Mouse (Mus musculus) heart, postnatal 0 days (tissue): ENCODE results near the gene Ddx39b. TPM values are rescaled to one million over a fixed set of nuclear protein-coding genes. Genes with fewer than 3 reads are reported as not detected.

Experiments used
- ATAC-seq: fragments of 200-750 bp; cut with Nextera tagmentation; 2 replicates; pipeline ENCODE4 v1.8.0; 2017; ENCODE audit warnings: low read depth, moderate number of reproducible peaks, moderate library complexity; ENCODE audit not compliant: insufficient read depth
- DNase-seq: peaks from one replicate; pipeline ENCODE4 v3.0.0-alpha.2; 2016; ENCODE audit warnings: low spot score
- H3K27ac ChIP-seq: fragments of 300-500 bp; sonication (generic); 2 replicates; pipeline ENCODE4 v1.5.1; 2014; ENCODE audit warnings: low read depth, mild to moderate bottlenecking
- H3K27me3 ChIP-seq: fragments of 300-500 bp; sonication (generic); 2 replicates; pipeline ENCODE4 v1.6.1; 2014; ENCODE audit warnings: low read length, mixed read lengths; ENCODE audit not compliant: control insufficient read depth, insufficient read depth
- H3K36me3 ChIP-seq: fragments of 300-500 bp; sonication (generic); replicated peaks from 2 replicates; pipeline ENCODE4 v1.6.1; 2014; ENCODE audit warnings: low read length, mixed read lengths; ENCODE audit not compliant: control insufficient read depth, insufficient read depth
- H3K4me1 ChIP-seq: fragments of 300-500 bp; sonication (generic); 2 replicates; pipeline ENCODE4 v1.6.1; 2014; ENCODE audit warnings: antibody characterized with exemption; ENCODE audit not compliant: control insufficient read depth, insufficient read depth
- H3K4me2 ChIP-seq: fragments of 300-500 bp; sonication (generic); 2 replicates; pipeline ENCODE4 v1.6.1; 2014; ENCODE audit warnings: low read depth, mild to moderate bottlenecking, low read length, moderate library complexity
- H3K4me3 ChIP-seq: fragments of 300-500 bp; sonication (generic); 2 replicates; pipeline ENCODE4 v1.5.1; 2014; ENCODE audit warnings: low read depth, low read length
- H3K9ac ChIP-seq: fragments of 300-500 bp; sonication (generic); replicated peaks from 2 replicates; pipeline ENCODE4 v1.6.1; 2014; ENCODE audit warnings: low read depth, low read length, mixed read lengths
- H3K9me3 ChIP-seq: fragments of 300-500 bp; sonication (generic); replicated peaks from 2 replicates; pipeline ENCODE4 v1.6.1; 2016; ENCODE audit warnings: low read length; ENCODE audit not compliant: control insufficient read depth
- CTCF ChIP-seq: IDR thresholded peaks from 2 replicates; pipeline ENCODE4 v1.5.1; 2016; ENCODE audit warnings: antibody characterized with exemption, control low read depth, low read depth
- EP300 ChIP-seq: IDR thresholded peaks from 2 replicates; pipeline ENCODE4 v1.6.1; 2016; ENCODE audit warnings: antibody characterized with exemption, low read depth
- WGBS: fragments of 180-500 bp; shearing (Covaris S2); extraction: QIAGEN DNeasy Blood & Tissue Kit; methylation state at CpG from one replicate; pipeline ENCODE4 v1.1.7; 2014; 5-methylcytosine and 5-hydroxymethylcytosine counted together
- polyA plus RNA-seq: library from polyadenylated mRNA; unstranded; fragments of >200 nt; fragmentation: Nextera tagmentation; extraction: Ambion mirVana; gene quantifications from 2 replicates; pipeline ENCODE4 v1.2.1, GENCODE M21; 2015
- total RNA-seq: library from RNA; depleted of rRNA; stranded (reverse); fragments of >200 nt; gene quantifications from 2 replicates; pipeline ENCODE4 v1.2.3, GENCODE M21; 2014; ENCODE audit warnings: low replicate concordance; rRNA removed

The Ddx39b gene
- 148 and 162 TPM in 2 replicates for total RNA-seq
- 131 TPM in 2 replicates for polyA plus RNA-seq

- H3K27me3 ChIP-seq, result no peaks in the 10 kb centered on the region
- H3K4me3 ChIP-seq, result peak within 1 kb of the TSS; percentile 90
- peak; percentile 87 for ATAC-seq
Measured at GRCm38 (mm10) chr17:35241305-35242014, at the start of gene Ddx39b. Ddx39b (plus strand) TSS chr17:35241746.

GRCm38 (mm10) chr17:35192924-35193323 is 48.6 kb upstream of the Ddx39b start:
- Histone ChIP-seq H3K9ac (no peak overlapping the region), H3K4me2 (no peak overlapping the region), H3K4me3 (no peak overlapping the region), H3K36me3 (no peaks in the 10 kb centered on the region), H3K4me1 (peaks cover 5% of the 10 kb centered on the region), H3K27me3 (peaks cover 42% of the 10 kb centered on the region), H3K27ac (no peak overlapping the region), H3K9me3 (no peaks in the 10 kb centered on the region)
- DNase-seq (no peak), ATAC-seq (no peak)
- TF ChIP-seq EP300, result no peak
- no peak for TF ChIP-seq CTCF
- WGBS, result 77% methylated on average over 5 of the region's 5 CpGs

More at GRCm38 (mm10) chr17:35241305-35242014, at the start of gene Ddx39b:
- Histone ChIP-seq H3K36me3 (peaks cover 33% of the 10 kb centered on the region), H3K4me1 (peaks cover 24% of the 10 kb centered on the region), H3K9me3 (no peaks in the 10 kb centered on the region), H3K9ac (peak within 1 kb of the TSS; percentile 98), H3K4me2 (peak within 1 kb of the TSS; percentile 77), H3K27ac (peak within 1 kb of the TSS; percentile 100)
- under 1% methylated on average over 65 of the region's 69 CpGs for WGBS
- peak; percentile 98 for DNase-seq
- TF ChIP-seq EP300 (peak; percentile 96; the same call in 1 of the 2 replicates), CTCF (no peak)

GRCm38 (mm10) chr17:35193881-35194843 is 47.4 kb upstream of the Ddx39b start, which contains the start of gene Ltb:
Ltb (plus strand) TSS chr17:35194439.
- Histone ChIP-seq H3K9me3 (no peaks in the 10 kb centered on the region), H3K27ac (peak within 1 kb of the TSS; percentile 31; the same call in 1 of the 2 replicates), H3K4me3 (peak within 1 kb of the TSS; percentile 47; the same call in 1 of the 2 replicates), H3K4me2 (peak within 1 kb of the TSS; percentile 66), H3K36me3 (no peaks in the 10 kb centered on the region), H3K27me3 (peaks cover 47% of the 10 kb centered on the region), H3K4me1 (peaks cover 5% of the 10 kb centered on the region), H3K9ac (peak within 1 kb of the TSS; percentile 30; the same call in 1 of the 2 replicates)
- no peak for TF ChIP-seq EP300
- WGBS, result 50% methylated on average over 28 of the region's 28 CpGs
- DNase-seq (no peak), ATAC-seq (no peak)

GRCm38 (mm10) chr17:35194844-35195630 is 46.5 kb upstream of the Ddx39b start:
- H3K36me3 ChIP-seq, result no peaks in the 10 kb centered on the region
- DNase-seq, result no peak
- TF ChIP-seq CTCF (no peak), EP300 (no peak)
- peak; percentile 9; the same call in 1 of the 2 replicates for ATAC-seq
- no peaks in the 10 kb centered on the region for H3K9me3 ChIP-seq
- peak overlapping the region; percentile 16; the same call in 1 of the 2 replicates for H3K27ac ChIP-seq
- H3K4me3 ChIP-seq, result peak overlapping the region; percentile 47
- H3K9ac ChIP-seq, result peak overlapping the region; percentile 30; the same call in 1 of the 2 replicates
- H3K4me2 ChIP-seq, result peak overlapping the region; percentile 66
- WGBS, result 36% methylated on average over 19 of the region's 19 CpGs
- H3K4me1 ChIP-seq, result peaks cover 5% of the 10 kb centered on the region
- peaks cover 53% of the 10 kb centered on the region for H3K27me3 ChIP-seq
